Mouse (Mus musculus): ENCODE measurements around the gene Ubac2. TPM values are rescaled to one million over a fixed set of nuclear protein-coding genes. Genes with fewer than 3 reads are reported as not detected.
A peak's percentile ranks its signal among the peaks of the same experiment; 100 is the strongest.

The Ubac2 gene
- total RNA-seq, 2 experiments from 2014 or later: 34.0 to 36.9 TPM

DNA sequence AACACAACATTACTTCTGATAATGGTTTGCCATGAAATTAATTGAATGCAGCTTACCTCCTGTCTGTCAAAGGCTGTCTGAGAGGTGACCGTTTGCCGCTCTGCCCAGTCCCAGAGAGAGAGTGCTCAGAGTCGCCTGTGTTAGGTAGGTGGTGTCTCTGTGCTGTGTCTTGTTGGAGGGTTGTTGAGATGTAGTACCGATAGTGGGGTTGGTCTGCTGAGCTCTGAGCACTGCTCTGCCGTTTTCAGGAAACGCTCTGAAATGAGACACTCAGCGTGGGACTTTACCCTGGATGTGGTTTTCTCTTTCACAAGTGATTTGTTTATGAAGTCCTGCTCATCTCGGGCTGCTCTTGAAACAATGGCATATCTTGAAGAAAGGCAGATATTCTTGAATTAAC is 37.2 kb downstream of the Ubac2 start, which contains the start of gene Gpr18:
TSS of gene Gpr18 (minus strand) at position 161 of the 400 bp plus-strand sequence.
- Histone ChIP-seq H3K4me3 (no peak within 1 kb of the TSS), H3K27ac (no peak within 1 kb of the TSS)
- no peak for DNase-seq (ENCODE audit: extremely low spot score in 1 of 2, low spot score in 2 of 2)
- no peak for TF ChIP-seq CTCF (IDR thresholded peaks at IDR 0.05)
- intact Hi-C loops (cut with DNase I): no loop called here

DNA sequence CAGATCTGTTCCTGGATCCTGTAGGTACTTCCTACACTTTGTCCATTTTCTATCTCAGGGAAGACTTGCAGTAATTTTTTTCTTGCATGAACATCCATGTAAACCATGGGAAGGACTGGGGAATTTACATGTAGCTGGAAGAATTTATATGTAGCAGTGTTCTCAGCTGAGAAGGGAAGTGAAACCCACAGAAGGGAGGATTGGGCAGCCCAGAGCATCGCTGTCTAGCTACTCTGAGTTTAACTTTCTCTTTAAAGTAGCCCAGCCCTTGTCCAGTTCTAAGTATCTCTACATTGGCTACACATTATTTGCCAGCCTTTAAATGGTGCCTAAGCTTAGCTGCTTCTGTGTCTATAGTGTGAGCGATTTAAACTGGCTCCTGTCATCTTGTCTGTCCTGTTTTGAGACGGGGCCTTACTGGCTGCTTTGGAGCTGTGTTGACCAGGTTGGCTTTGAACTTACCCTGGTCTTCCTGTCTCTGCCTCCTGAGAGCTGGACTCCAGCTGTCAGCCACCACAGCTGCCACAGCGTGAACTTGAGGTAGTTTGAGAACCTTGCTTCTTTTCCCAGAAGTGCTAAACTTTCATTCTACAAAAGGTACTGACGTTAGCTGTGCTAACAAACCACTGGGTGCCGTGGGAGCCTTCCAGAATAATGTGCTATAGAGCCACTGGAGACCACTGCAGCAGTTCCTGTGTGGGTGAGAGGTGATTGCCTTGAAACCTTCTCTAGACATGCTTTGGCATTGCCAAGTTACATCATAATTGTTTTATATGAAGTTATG is 38.1 kb downstream of the Ubac2 start:
- intact Hi-C loops (cut with DNase I): no loop called here
- DNase-seq (ENCODE audit: extremely low spot score in 1 of 2, low spot score in 2 of 2): no peak
- no peak overlapping the region for H3K4me3 ChIP-seq
- H3K27ac ChIP-seq: no peak overlapping the region
- no peak for TF ChIP-seq CTCF (IDR thresholded peaks at IDR 0.05)

- Histone ChIP-seq H3K27ac (no peak overlapping the region), H3K4me3 (no peak overlapping the region)
- no peak for DNase-seq (ENCODE audit: extremely low spot score in 1 of 2, low spot score in 2 of 2)
- no peak for TF ChIP-seq CTCF (IDR thresholded peaks at IDR 0.05)
- intact Hi-C loops (cut with DNase I): no loop called here
These were observed 39.8 kb downstream of the Ubac2 start for GRCm38 (mm10) chr14:121918266-121918665.

GRCm38 (mm10) chr14:121919752-121920151 is 41.3 kb downstream of the Ubac2 start:
- no peak overlapping the region for H3K4me3 ChIP-seq
- intact Hi-C loops (cut with DNase I): loop anchor here (1.0 to 5.0 kb wide), 2 partner anchors 54 to 332 kb away; no protein-coding TSS in a partner anchor
- no peak for DNase-seq (ENCODE audit: extremely low spot score in 1 of 2, low spot score in 2 of 2)
- TF ChIP-seq CTCF (IDR thresholded peaks at IDR 0.05): peak; percentile 77
- H3K27ac ChIP-seq: no peak overlapping the region

DNA sequence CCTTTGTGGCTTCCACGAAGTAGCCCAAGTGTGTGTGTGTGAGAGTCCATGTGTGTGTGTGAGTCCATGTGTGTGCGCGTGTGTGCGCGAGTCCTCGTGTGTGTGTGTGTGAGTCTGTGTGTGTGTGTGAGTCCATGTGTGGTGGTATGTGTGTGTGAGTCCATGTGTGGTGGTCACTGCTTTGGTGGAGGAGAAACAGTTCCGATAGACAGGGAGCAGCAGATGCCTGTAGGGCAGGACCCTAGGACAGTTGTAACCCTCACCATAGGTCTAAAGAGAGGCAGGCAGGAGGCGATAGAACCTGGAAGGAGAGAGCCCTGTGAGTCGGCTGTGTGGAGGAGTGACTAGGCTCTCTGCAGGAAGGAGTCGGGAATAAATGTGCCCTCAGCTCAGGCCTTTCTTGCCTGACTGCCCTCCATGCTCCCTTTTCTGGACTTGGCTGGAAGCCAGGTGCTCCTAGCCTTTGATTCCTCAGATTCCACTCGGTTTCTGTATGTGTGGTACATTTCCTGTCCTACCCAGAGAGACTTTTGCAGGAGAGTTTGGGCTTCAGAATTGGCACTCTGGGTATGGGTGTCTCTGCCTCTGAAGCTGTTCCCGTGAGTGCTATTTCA is 42.2 kb downstream of the Ubac2 start:
- no peak for TF ChIP-seq CTCF (IDR thresholded peaks at IDR 0.05)
- Histone ChIP-seq H3K4me3 (no peak overlapping the region), H3K27ac (no peak overlapping the region)
- no peak for DNase-seq (ENCODE audit: extremely low spot score in 1 of 2, low spot score in 2 of 2)
- intact Hi-C loops (cut with DNase I): loop anchor here (1.0 to 5.0 kb wide), 2 partner anchors 55 to 333 kb away; no protein-coding TSS in a partner anchor

- DNase-seq (ENCODE audit: extremely low spot score in 1 of 2, low spot score in 2 of 2): no peak
- intact Hi-C loops (cut with DNase I): loop anchor here (5.0 kb wide), 1 partner anchor 335 kb away; no protein-coding TSS in a partner anchor
- TF ChIP-seq CTCF (IDR thresholded peaks at IDR 0.05): no peak
- Histone ChIP-seq H3K4me3 (no peak overlapping the region), H3K27ac (no peak overlapping the region)
These were observed 43.6 kb downstream of the Ubac2 start for GRCm38 (mm10) chr14:121922016-121922415.

DNA sequence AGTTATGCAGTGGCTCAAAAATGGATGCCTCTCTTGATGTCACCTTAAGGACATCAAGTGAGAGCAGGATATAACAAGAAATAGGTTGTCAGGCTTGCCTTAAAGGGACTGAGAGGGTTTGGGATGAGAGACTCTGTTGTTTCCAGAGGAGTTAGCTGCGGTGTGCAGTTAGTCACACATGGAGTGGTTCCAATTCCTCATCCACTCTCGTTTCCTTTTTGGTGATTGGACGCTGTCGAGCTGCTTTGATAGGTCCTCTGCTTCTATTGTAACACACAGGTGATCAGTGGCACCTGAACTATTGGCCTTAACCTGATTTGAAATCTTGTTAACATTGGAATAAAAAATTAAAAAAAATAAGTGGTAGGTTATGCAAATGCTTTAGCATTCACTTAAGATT is 44.3 kb downstream of the Ubac2 start:
- H3K27ac ChIP-seq: no peak overlapping the region
- DNase-seq (ENCODE audit: extremely low spot score in 1 of 2, low spot score in 2 of 2): no peak
- no peak overlapping the region for H3K4me3 ChIP-seq
- intact Hi-C loops (cut with DNase I): loop anchor here (5.0 kb wide), 1 partner anchor 335 kb away; no protein-coding TSS in a partner anchor
- TF ChIP-seq CTCF (IDR thresholded peaks at IDR 0.05): no peak

- Histone ChIP-seq H3K4me3 (no peak overlapping the region), H3K27ac (no peak overlapping the region)
- no peak for DNase-seq (ENCODE audit: extremely low spot score in 1 of 2, low spot score in 2 of 2)
- intact Hi-C loops (cut with DNase I): loop anchor here (5.0 kb wide), 2 partner anchors 202 to 338 kb away; no protein-coding TSS in a partner anchor
- no peak for TF ChIP-seq CTCF (IDR thresholded peaks at IDR 0.05)
These were observed 46.5 kb downstream of the Ubac2 start for GRCm38 (mm10) chr14:121924876-121925275.

GRCm38 (mm10) chr14:121926901-121927300 is 48.5 kb downstream of the Ubac2 start:
- intact Hi-C loops (cut with DNase I): loop anchor here (5.0 kb wide), 1 partner anchor 200 kb away; no protein-coding TSS in a partner anchor
- Histone ChIP-seq H3K4me3 (no peak overlapping the region), H3K27ac (no peak overlapping the region)
- DNase-seq (ENCODE audit: extremely low spot score in 1 of 2, low spot score in 2 of 2): no peak
- TF ChIP-seq CTCF (IDR thresholded peaks at IDR 0.05): no peak

DNA sequence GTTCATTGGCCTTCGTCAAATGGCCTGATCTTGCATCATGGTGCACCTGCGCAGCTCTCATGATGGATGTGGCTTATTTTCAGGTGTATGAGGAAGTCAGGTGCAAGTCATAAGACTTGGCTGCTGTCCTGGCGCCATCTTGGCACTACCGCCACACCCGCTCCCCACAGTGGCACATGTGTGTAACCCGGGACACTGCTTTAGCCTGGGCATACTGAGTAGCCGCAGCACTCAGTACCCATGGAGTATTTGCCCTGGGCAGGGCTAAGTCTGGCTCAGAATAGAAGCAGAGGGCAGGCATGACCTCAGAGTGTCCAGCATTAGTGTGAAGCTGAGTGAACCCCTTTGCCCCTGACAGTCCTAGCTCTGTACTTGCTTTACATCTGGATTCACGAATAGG is 49.0 kb downstream of the Ubac2 start:
- Histone ChIP-seq H3K27ac (no peak overlapping the region), H3K4me3 (no peak overlapping the region)
- no peak for DNase-seq (ENCODE audit: extremely low spot score in 1 of 2, low spot score in 2 of 2)
- intact Hi-C loops (cut with DNase I): loop anchor here (5.0 kb wide), 1 partner anchor 200 kb away; no protein-coding TSS in a partner anchor
- no peak for TF ChIP-seq CTCF (IDR thresholded peaks at IDR 0.05)

- Histone ChIP-seq H3K4me3 (no peak overlapping the region), H3K27ac (no peak overlapping the region)
- intact Hi-C loops (cut with DNase I): loop anchor here (1.0 to 5.0 kb wide), 2 partner anchors 132 to 199 kb away; no protein-coding TSS in a partner anchor
- peak; percentile 88 for TF ChIP-seq CTCF (IDR thresholded peaks at IDR 0.05)
- peak; percentile 33 to 39 for DNase-seq (ENCODE audit: extremely low spot score in 1 of 2, low spot score in 2 of 2)
These were observed 50.1 kb downstream of the Ubac2 start for GRCm38 (mm10) chr14:121928375-121929137.
